Mouse (Mus musculus): ENCODE measurements at regions not wholly inside any gene's neighbourhood (a gene's known extent, or its start where the extent isn't known, plus 50 kb on each side); places are given as distances from the start of the nearest gene placed in this dataset.
"Not testable (repeated sequence)": the region's sequence is repeated elsewhere in the genome, so short reads cannot be mapped to it uniquely, and the experiment has no call there.

DNA sequence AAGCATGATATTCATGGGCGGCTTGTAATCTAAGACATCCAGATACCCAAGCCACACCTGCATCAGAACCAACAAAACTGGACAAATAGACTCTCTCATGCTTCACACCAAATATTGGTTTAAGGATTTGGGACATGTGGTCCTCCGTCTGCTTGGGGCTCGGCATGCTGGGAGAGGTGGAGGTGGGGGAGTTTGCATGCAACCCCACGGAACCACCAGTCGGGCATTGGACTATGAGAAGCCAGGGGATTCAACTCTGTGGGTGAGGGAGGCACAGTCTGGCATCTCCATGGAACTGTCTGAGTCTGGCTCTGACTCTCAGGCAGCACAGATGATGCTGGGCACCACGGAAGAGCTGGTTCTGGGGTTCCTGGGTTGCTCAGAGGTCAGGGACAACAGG, 430.6 kb downstream of the Adam6a start:
- Histone ChIP-seq H3K27ac (replicated peaks; ENCODE audit: low read depth, low read length) (no peak overlapping the region), H3K9me3 (ENCODE audit: control insufficient read depth, low read length) (0 out of 2 replicates have a peak, but pooled peaks cover 8% of the 10 kb centered on the region), H3K4me2 (ENCODE audit: low read depth, low read length) (no peak overlapping the region), H3K27me3 (replicated peaks; ENCODE audit: control insufficient read depth, insufficient read depth, low read length) (no peaks in the 10 kb centered on the region), H3K9ac (ENCODE audit: low read depth, low read length) (no peak overlapping the region), H3K4me3 (ENCODE audit: low read depth, low read length) (no peak overlapping the region), H3K4me1 (ENCODE audit: control insufficient read depth, insufficient read depth, low read length) (no peaks in the 10 kb centered on the region), H3K36me3 (ENCODE audit: control insufficient read depth, insufficient read depth, low read length) (no peaks in the 10 kb centered on the region)
- ATAC-seq (ENCODE audit: low read depth) (no peak), DNase-seq (ENCODE audit: low spot score) (no peak)
- WGBS = 82% methylated on average over 6 of the region's 6 CpGs

- H3K27me3 ChIP-seq (replicated peaks; ENCODE audit: control insufficient read depth, insufficient read depth, low read length); H3K9me3 ChIP-seq (ENCODE audit: control insufficient read depth, low read length); H3K4me1 ChIP-seq (ENCODE audit: control insufficient read depth, insufficient read depth, low read length); ATAC-seq (ENCODE audit: low read depth); H3K36me3 ChIP-seq (ENCODE audit: control insufficient read depth, insufficient read depth, low read length); H3K9ac ChIP-seq (ENCODE audit: low read depth, low read length); H3K4me3 ChIP-seq (ENCODE audit: low read depth, low read length); H3K4me2 ChIP-seq (ENCODE audit: low read depth, low read length); H3K27ac ChIP-seq (replicated peaks; ENCODE audit: low read depth, low read length): not testable (repeated sequence)
- 36% methylated on average over 10 of the region's 10 CpGs for WGBS
- DNase-seq (ENCODE audit: low spot score) = peak; percentile 9
Measured at GRCm38 (mm10) chr12:113981613-113982012, 437.9 kb downstream of the Adam6a start.

GRCm38 (mm10) chr12:113987233-113987990, 443.7 kb downstream of the Adam6a start:
- Histone ChIP-seq H3K4me3 (ENCODE audit: low read depth, low read length) (no peak overlapping the region), H3K27ac (replicated peaks; ENCODE audit: low read depth, low read length) (no peak overlapping the region), H3K4me2 (ENCODE audit: low read depth, low read length) (no peak overlapping the region), H3K27me3 (replicated peaks; ENCODE audit: control insufficient read depth, insufficient read depth, low read length) (no peaks in the 10 kb centered on the region), H3K36me3 (ENCODE audit: control insufficient read depth, insufficient read depth, low read length) (no peaks in the 10 kb centered on the region), H3K9me3 (ENCODE audit: control insufficient read depth, low read length) (no peaks in the 10 kb centered on the region), H3K4me1 (ENCODE audit: control insufficient read depth, insufficient read depth, low read length) (no peaks in the 10 kb centered on the region), H3K9ac (ENCODE audit: low read depth, low read length) (no peak overlapping the region)
- DNase-seq (ENCODE audit: low spot score) (no peak), ATAC-seq (ENCODE audit: low read depth) (no peak)
- WGBS = 66% methylated on average over 5 of the region's 5 CpGs

DNA sequence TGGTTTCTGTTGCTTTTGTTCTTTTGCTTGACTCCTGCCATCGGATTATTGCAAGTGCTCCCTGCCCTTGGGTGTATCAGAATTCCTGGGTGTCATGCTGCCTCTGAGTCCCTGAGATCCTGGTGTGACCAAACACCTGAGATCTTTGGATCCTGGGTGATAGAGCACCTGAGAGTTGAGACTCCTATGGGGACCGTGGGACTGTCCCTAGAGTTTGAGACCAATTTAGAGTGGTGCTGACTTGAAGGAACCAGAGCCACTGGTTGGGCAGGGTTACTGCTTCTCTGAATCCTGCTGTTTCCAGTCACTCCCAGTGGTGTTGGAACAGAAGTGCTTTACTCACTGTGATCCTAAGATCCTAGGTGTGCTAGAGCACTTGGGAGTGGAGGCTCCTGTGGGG, 448.7 kb downstream of the Adam6a start:
- 86% methylated on average over 2 of the region's 2 CpGs for WGBS

DNA sequence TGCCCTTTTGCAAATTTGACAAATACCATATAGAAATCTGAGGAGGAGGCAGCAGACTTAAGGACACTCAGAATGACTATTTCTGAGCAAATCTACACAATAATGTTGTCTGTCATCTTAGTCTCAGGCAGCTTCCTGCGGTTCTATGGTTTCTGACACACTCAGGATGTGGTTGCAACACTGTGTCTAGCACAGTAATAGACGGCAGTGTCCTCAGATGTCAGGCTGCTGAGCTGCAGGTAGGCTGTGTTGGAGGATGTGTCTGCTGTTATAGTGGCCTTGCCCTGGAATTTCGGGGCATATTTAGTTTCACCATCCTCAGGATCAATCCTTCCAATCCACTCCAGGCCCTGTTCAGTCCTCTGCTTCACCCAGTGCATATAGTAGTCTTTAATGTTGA, 450.6 kb downstream of the Adam6a start:
- H3K36me3 ChIP-seq (ENCODE audit: control insufficient read depth, insufficient read depth, low read length); H3K9ac ChIP-seq (ENCODE audit: low read depth, low read length): not testable (repeated sequence)
- WGBS = 51% methylated on average over 3 of the region's 3 CpGs

More for the DNA sequence above, 448.7 kb downstream of the Adam6a start:
- H3K4me2 ChIP-seq (ENCODE audit: low read depth, low read length) = no peak overlapping the region
- H3K9ac ChIP-seq (ENCODE audit: low read depth, low read length) = no peak overlapping the region
- DNase-seq (ENCODE audit: low spot score) (no peak), ATAC-seq (ENCODE audit: low read depth) (no peak)
- H3K27ac ChIP-seq (replicated peaks; ENCODE audit: low read depth, low read length) = no peak overlapping the region
- no peaks in the 10 kb centered on the region for H3K36me3 ChIP-seq (ENCODE audit: control insufficient read depth, insufficient read depth, low read length)
- no peaks in the 10 kb centered on the region for H3K27me3 ChIP-seq (replicated peaks; ENCODE audit: control insufficient read depth, insufficient read depth, low read length)
- no peaks in the 10 kb centered on the region for H3K4me1 ChIP-seq (ENCODE audit: control insufficient read depth, insufficient read depth, low read length)
- H3K9me3 ChIP-seq (ENCODE audit: control insufficient read depth, low read length) = no peaks in the 10 kb centered on the region
- H3K4me3 ChIP-seq (ENCODE audit: low read depth, low read length) = no peak overlapping the region

GRCm38 (mm10) chr12:114008491-114008890, 464.8 kb downstream of the Adam6a start:
- ATAC-seq (ENCODE audit: low read depth); H3K9me3 ChIP-seq (ENCODE audit: control insufficient read depth, low read length); H3K27me3 ChIP-seq (replicated peaks; ENCODE audit: control insufficient read depth, insufficient read depth, low read length); H3K4me1 ChIP-seq (ENCODE audit: control insufficient read depth, insufficient read depth, low read length); H3K27ac ChIP-seq (replicated peaks; ENCODE audit: low read depth, low read length); H3K4me3 ChIP-seq (ENCODE audit: low read depth, low read length); DNase-seq (ENCODE audit: low spot score); H3K36me3 ChIP-seq (ENCODE audit: control insufficient read depth, insufficient read depth, low read length); H3K9ac ChIP-seq (ENCODE audit: low read depth, low read length); H3K4me2 ChIP-seq (ENCODE audit: low read depth, low read length): not testable (repeated sequence)

More for the DNA sequence above, 450.6 kb downstream of the Adam6a start:
- H3K9me3 ChIP-seq (ENCODE audit: control insufficient read depth, low read length); ATAC-seq (ENCODE audit: low read depth); DNase-seq (ENCODE audit: low spot score); H3K27me3 ChIP-seq (replicated peaks; ENCODE audit: control insufficient read depth, insufficient read depth, low read length); H3K4me1 ChIP-seq (ENCODE audit: control insufficient read depth, insufficient read depth, low read length); H3K4me2 ChIP-seq (ENCODE audit: low read depth, low read length); H3K27ac ChIP-seq (replicated peaks; ENCODE audit: low read depth, low read length); H3K4me3 ChIP-seq (ENCODE audit: low read depth, low read length): not testable (repeated sequence)

DNA sequence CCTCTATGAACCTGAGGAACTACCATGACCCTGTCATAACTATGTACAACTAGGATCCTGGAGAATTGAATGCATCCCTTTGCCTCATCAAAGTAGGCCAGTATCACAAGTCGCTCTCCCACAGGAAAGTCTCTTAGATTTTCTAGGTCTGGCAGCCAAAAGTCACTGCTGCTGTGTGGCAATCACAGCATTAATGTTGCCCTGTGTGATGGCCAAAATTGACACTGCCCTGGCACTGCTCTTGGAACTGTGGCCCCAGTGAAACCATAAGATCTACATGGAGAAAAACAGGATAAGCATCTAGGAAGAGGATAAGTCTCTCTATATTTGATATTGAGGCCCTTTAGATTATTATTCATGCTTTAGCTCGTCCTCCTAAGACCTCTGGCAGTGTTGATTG, 465.7 kb downstream of the Adam6a start:
- Histone ChIP-seq H3K4me3 (ENCODE audit: low read depth, low read length) (no peak overlapping the region), H3K27ac (replicated peaks; ENCODE audit: low read depth, low read length) (no peak overlapping the region), H3K36me3 (ENCODE audit: control insufficient read depth, insufficient read depth, low read length) (no peaks in the 10 kb centered on the region), H3K4me1 (ENCODE audit: control insufficient read depth, insufficient read depth, low read length) (no peaks in the 10 kb centered on the region), H3K9me3 (ENCODE audit: control insufficient read depth, low read length) (no peaks in the 10 kb centered on the region), H3K4me2 (ENCODE audit: low read depth, low read length) (no peak overlapping the region), H3K9ac (ENCODE audit: low read depth, low read length) (no peak overlapping the region), H3K27me3 (replicated peaks; ENCODE audit: control insufficient read depth, insufficient read depth, low read length) (no peaks in the 10 kb centered on the region)
- ATAC-seq (ENCODE audit: low read depth) (no peak), DNase-seq (ENCODE audit: low spot score) (no peak)
- 54% methylated on average over 2 of the region's 2 CpGs for WGBS

GRCm38 (mm10) chr12:114012860-114013259, 469.2 kb downstream of the Adam6a start:
- peak; percentile 1 for DNase-seq (ENCODE audit: low spot score)

DNA sequence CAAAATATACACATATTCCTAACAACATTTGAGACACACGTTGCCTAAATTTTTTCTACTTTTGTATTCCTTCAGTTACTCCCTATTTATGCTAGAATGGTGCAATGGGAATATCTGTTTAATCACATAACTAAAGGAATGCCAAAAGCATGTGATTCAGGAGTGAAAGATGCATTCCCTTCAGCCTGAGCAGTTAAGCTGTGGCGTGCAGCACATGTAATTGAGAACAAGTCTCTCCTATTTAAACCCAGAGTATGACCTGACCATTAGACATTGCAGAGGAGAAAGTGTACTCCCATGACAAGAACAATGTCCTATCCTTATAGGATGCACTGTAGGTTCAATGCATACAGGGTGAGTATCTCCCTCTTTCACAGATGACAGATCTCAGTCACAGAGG, 493.3 kb downstream of the Adam6a start:
- WGBS = 77% methylated on average over 2 of the region's 2 CpGs
- H3K9me3 ChIP-seq (ENCODE audit: control insufficient read depth, low read length); H3K4me1 ChIP-seq (ENCODE audit: control insufficient read depth, insufficient read depth, low read length); H3K9ac ChIP-seq (ENCODE audit: low read depth, low read length); H3K36me3 ChIP-seq (ENCODE audit: control insufficient read depth, insufficient read depth, low read length); ATAC-seq (ENCODE audit: low read depth); H3K27ac ChIP-seq (replicated peaks; ENCODE audit: low read depth, low read length); H3K4me2 ChIP-seq (ENCODE audit: low read depth, low read length); H3K27me3 ChIP-seq (replicated peaks; ENCODE audit: control insufficient read depth, insufficient read depth, low read length); H3K4me3 ChIP-seq (ENCODE audit: low read depth, low read length); DNase-seq (ENCODE audit: low spot score): not testable (repeated sequence)

More at GRCm38 (mm10) chr12:114012860-114013259, 469.2 kb downstream of the Adam6a start:
- not testable (repeated sequence) for ATAC-seq (ENCODE audit: low read depth); H3K9me3 ChIP-seq (ENCODE audit: control insufficient read depth, low read length); H3K27ac ChIP-seq (replicated peaks; ENCODE audit: low read depth, low read length); H3K27me3 ChIP-seq (replicated peaks; ENCODE audit: control insufficient read depth, insufficient read depth, low read length); H3K4me1 ChIP-seq (ENCODE audit: control insufficient read depth, insufficient read depth, low read length); H3K9ac ChIP-seq (ENCODE audit: low read depth, low read length); H3K36me3 ChIP-seq (ENCODE audit: control insufficient read depth, insufficient read depth, low read length); H3K4me3 ChIP-seq (ENCODE audit: low read depth, low read length); H3K4me2 ChIP-seq (ENCODE audit: low read depth, low read length)
- WGBS = 23% methylated on average over 4 of the region's 4 CpGs
